Mouse (Mus musculus) midbrain, embryonic 15.5 days (tissue): ENCODE data around the gene Zfp422. TPM values are rescaled to one million over a fixed set of nuclear protein-coding genes. Genes with fewer than 3 reads are reported as not detected.
"Not testable (repeated sequence)": the region's sequence is repeated elsewhere in the genome, so short reads cannot be mapped to it uniquely, and the experiment has no call there.

ENCODE experiments used
- ATAC-seq: fragments of 200-750 bp; cut with Nextera tagmentation; replicated peaks from 2 replicates; pipeline ENCODE4 v1.8.0; 2017; ENCODE audit warnings: moderate TSS enrichment
- H3K27ac ChIP-seq: fragments of 300-500 bp; sonication (generic); 2 replicates; pipeline ENCODE4 v1.5.1; 2015; ENCODE audit warnings: mild to moderate bottlenecking, inconsistent platforms
- H3K27me3 ChIP-seq: fragments of 300-500 bp; sonication (generic); replicated peaks from 2 replicates; pipeline ENCODE4 v1.6.1; 2015; ENCODE audit warnings: inconsistent platforms
- H3K36me3 ChIP-seq: fragments of 300-500 bp; sonication (generic); replicated peaks from 2 replicates; pipeline ENCODE4 v1.6.1; 2015; ENCODE audit warnings: inconsistent platforms
- H3K4me1 ChIP-seq: fragments of 300-500 bp; sonication (generic); 2 replicates; pipeline ENCODE4 v1.6.1; 2015; ENCODE audit warnings: inconsistent platforms
- H3K4me2 ChIP-seq: fragments of 300-500 bp; sonication (generic); 2 replicates; pipeline ENCODE4 v1.6.1; 2015; ENCODE audit warnings: inconsistent platforms, mild to moderate bottlenecking, moderate library complexity
- H3K4me3 ChIP-seq: fragments of 300-500 bp; sonication (generic); 2 replicates; pipeline ENCODE4 v1.5.1; 2015; ENCODE audit warnings: mild to moderate bottlenecking, inconsistent platforms
- H3K9ac ChIP-seq: fragments of 300-500 bp; sonication (generic); 2 replicates; pipeline ENCODE4 v1.6.1; 2015; ENCODE audit warnings: mild to moderate bottlenecking, inconsistent platforms
- H3K9me3 ChIP-seq: fragments of 300-500 bp; sonication (generic); 2 replicates; pipeline ENCODE4 v1.6.1; 2016; ENCODE audit warnings: inconsistent platforms
- WGBS: fragments of 180-500 bp; shearing (Covaris S2); methylation state at CpG from one replicate; pipeline ENCODE4 v1.1.7; 2015; ENCODE audit warnings: mixed read lengths; 5-methylcytosine and 5-hydroxymethylcytosine counted together
- microRNA-seq: library from miRNA; unstranded; fragments of <30 nt; microRNA quantifications from one replicate; pipeline ENCODE4, GENCODE M21; 2016
- polyA plus RNA-seq: library from polyadenylated mRNA; unstranded; fragments of >200 nt; fragmentation: Nextera tagmentation; extraction: Ambion mirVana; gene quantifications from 2 replicates; pipeline ENCODE4 v1.2.1, GENCODE M21; 2015

Zfp422 gene
- polyA plus RNA-seq, 1 experiment from 2014 or later, result 148 TPM

GRCm38 (mm10) chr6:116621318-116622023, 7.3 kb downstream of the Zfp422 start:
- H3K27me3 ChIP-seq, result no peaks in the 10 kb centered on the region
- ATAC-seq, result no peak
- no peak overlapping the region for H3K27ac ChIP-seq
- no peaks in the 10 kb centered on the region for H3K9me3 ChIP-seq
- no peak overlapping the region for H3K9ac ChIP-seq
- peaks cover 7% of the 10 kb centered on the region for H3K36me3 ChIP-seq
- H3K4me3 ChIP-seq, result no peak overlapping the region
- H3K4me2 ChIP-seq, result no peak overlapping the region
- no peaks in the 10 kb centered on the region for H3K4me1 ChIP-seq
- WGBS, result 69% methylated on average over 8 of the region's 8 CpGs

GRCm38 (mm10) chr6:116618073-116618472, 10.7 kb downstream of the Zfp422 start:
- no peak for ATAC-seq
- no peaks in the 10 kb centered on the region for H3K27me3 ChIP-seq

GRCm38 (mm10) chr6:116615719-116616118, 13.1 kb downstream of the Zfp422 start:
- Histone ChIP-seq H3K36me3 (no peaks in the 10 kb centered on the region), H3K27me3 (no peaks in the 10 kb centered on the region), H3K9me3 (no peaks in the 10 kb centered on the region), H3K4me2 (no peak overlapping the region), H3K4me1 (no peaks in the 10 kb centered on the region), H3K27ac (no peak overlapping the region), H3K9ac (no peak overlapping the region), H3K4me3 (no peak overlapping the region)
- ATAC-seq, result no peak
- WGBS, result 90% methylated on average over 2 of the region's 2 CpGs

More at GRCm38 (mm10) chr6:116618073-116618472, 10.7 kb downstream of the Zfp422 start:
- no peak overlapping the region for H3K4me3 ChIP-seq
- no peaks in the 10 kb centered on the region for H3K36me3 ChIP-seq
- H3K4me2 ChIP-seq, result no peak overlapping the region
- no peaks in the 10 kb centered on the region for H3K4me1 ChIP-seq
- H3K9ac ChIP-seq, result no peak overlapping the region
- no peaks in the 10 kb centered on the region for H3K9me3 ChIP-seq
- H3K27ac ChIP-seq, result no peak overlapping the region

GRCm38 (mm10) chr6:116607230-116607629, 21.6 kb downstream of the Zfp422 start:
- no peak for ATAC-seq
- Histone ChIP-seq H3K4me1 (no peaks in the 10 kb centered on the region), H3K27me3 (no peaks in the 10 kb centered on the region), H3K4me2 (no peak overlapping the region), H3K36me3 (no peaks in the 10 kb centered on the region), H3K4me3 (no peak overlapping the region), H3K9me3 (no peaks in the 10 kb centered on the region), H3K27ac (no peak overlapping the region), H3K9ac (no peak overlapping the region)
- WGBS, result 36% methylated on average over 4 of the region's 4 CpGs

GRCm38 (mm10) chr6:116600969-116601368, 27.8 kb downstream of the Zfp422 start:
- not testable (repeated sequence) for ATAC-seq, H3K9me3 ChIP-seq, H3K36me3 ChIP-seq, H3K4me3 ChIP-seq, H3K27me3 ChIP-seq, H3K27ac ChIP-seq, H3K4me2 ChIP-seq, H3K4me1 ChIP-seq, H3K9ac ChIP-seq

- 50% methylated on average over 4 of the region's 4 CpGs for WGBS
- Histone ChIP-seq H3K4me1 (no peaks in the 10 kb centered on the region), H3K9me3 (no peaks in the 10 kb centered on the region), H3K4me2 (no peak within 1 kb of the TSS), H3K27me3 (no peaks in the 10 kb centered on the region), H3K9ac (no peak within 1 kb of the TSS), H3K36me3 (no peaks in the 10 kb centered on the region), H3K4me3 (no peak within 1 kb of the TSS), H3K27ac (no peak within 1 kb of the TSS)
- ATAC-seq, result no peak
Observed at GRCm38 (mm10) chr6:116584095-116584494, 44.7 kb downstream of the Zfp422 start, which contains the start of gene Olfr215. Olfr215 (minus strand) TSS chr6:116584195.

Small RNA genes within 50 kb of the gene (microRNA-seq; reads per million reads assigned to microRNA genes)
- 1.3 reads per million for gene Mir7043

Other genes with a start within 250 kb of the Zfp422 start
- gene Alox5, start 167.8 kb downstream of the Zfp422 start, polyA plus RNA-seq, result 0.30 and 0.79 TPM in 2 replicates
- gene Olfr211, start 139.9 kb downstream of the Zfp422 start, polyA plus RNA-seq, result not detected in 2 replicates
- 0.06 TPM in 1 of 2 replicates, not detected in the other for gene Olfr212, start 122.5 kb downstream of the Zfp422 start, polyA plus RNA-seq
- not detected in 2 replicates for gene Olfr213, start 90.5 kb downstream of the Zfp422 start, polyA plus RNA-seq
- 0.34 and 0.54 TPM in 2 replicates for gene Gm5580, start 77.9 kb downstream of the Zfp422 start, polyA plus RNA-seq
- not detected in 2 replicates for gene Olfr214, start 74.8 kb downstream of the Zfp422 start, polyA plus RNA-seq
- gene Olfr215, start 44.8 kb downstream of the Zfp422 start, polyA plus RNA-seq, result not detected in 2 replicates
- gene Depp1, start 21.6 kb upstream of the Zfp422 start, polyA plus RNA-seq, result 8.7 and 10.0 TPM in 2 replicates
- gene Rassf4, start 45.0 kb upstream of the Zfp422 start, polyA plus RNA-seq, result 10.4 and 10.6 TPM in 2 replicates
- 0.47 and 0.70 TPM in 2 replicates for gene Tmem72, start 87.9 kb upstream of the Zfp422 start, polyA plus RNA-seq